Mouse (Mus musculus): ENCODE results near the gene Tapbp. TPM values are rescaled to one million over a fixed set of nuclear protein-coding genes. Genes with fewer than 3 reads are reported as not detected.

Gene Tapbp
- total RNA-seq, 2 experiments from 2014 or later = 92.8 to 100 TPM

- intact Hi-C loops (cut with DNase I) = loop anchor here (5.0 kb wide), 1 partner anchor 65 kb away; the partner anchor contains the start of gene Ring1
These were observed 41.8 kb downstream of the Tapbp start for GRCm38 (mm10) chr17:33957493-33957892.

GRCm38 (mm10) chr17:33958451-33958850, 42.8 kb downstream of the Tapbp start:
- intact Hi-C loops (cut with DNase I) = loop anchor here (5.0 kb wide), 1 partner anchor 64 kb away; the partner anchor contains the start of gene Ring1
- no peak for DNase-seq

More at GRCm38 (mm10) chr17:33957493-33957892, 41.8 kb downstream of the Tapbp start:
- no peak for DNase-seq

DNA sequence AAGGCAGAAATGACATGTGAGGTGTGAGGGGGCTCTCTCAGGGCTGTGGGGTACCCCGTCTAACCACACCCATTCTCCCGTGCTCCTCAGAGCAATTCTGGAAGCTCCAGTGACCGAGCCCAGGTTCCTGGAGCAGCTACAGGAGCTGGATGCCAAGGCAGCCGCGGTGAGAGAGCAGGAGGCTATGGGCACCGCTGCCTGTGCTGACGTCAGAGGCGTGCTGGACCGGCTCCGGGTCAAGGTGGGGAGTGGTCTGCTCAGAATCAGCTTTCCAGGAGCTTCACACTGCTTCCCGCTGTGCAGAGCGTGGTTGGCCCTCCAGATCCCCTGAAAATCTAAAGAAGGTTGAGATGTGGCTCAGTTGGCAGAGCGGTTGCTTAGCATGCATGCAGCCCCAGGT, 43.4 kb downstream of the Tapbp start:
- DNase-seq = no peak
- intact Hi-C loops (cut with DNase I) = loop anchor here (5.0 kb wide), 1 partner anchor 63 kb away; the partner anchor contains the start of gene Ring1

GRCm38 (mm10) chr17:33959948-33960347, 44.2 kb downstream of the Tapbp start:
- intact Hi-C loops (cut with DNase I) = loop anchor here (5.0 kb wide), 1 partner anchor 62 kb away; the partner anchor contains the start of gene Ring1
- no peak for DNase-seq

DNA sequence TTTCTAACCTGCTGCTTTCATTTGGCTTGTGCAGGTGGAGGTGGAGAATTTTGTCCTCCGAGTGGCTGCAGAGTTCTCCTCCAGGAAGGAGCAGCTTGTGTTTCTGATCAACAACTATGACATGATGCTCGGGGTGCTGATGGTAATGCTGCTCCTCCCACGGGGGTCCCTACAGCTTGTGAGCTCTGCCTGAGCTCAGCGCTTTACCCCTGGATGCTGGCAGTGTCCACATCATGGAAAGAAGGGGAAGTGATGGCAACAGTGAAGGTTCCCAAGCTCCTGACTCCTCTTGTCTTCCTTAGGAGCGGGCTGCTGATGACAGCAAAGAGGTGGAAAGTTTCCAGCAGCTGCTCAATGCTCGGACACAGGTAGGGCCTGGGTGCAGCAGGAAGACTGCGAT, 47.2 kb downstream of the Tapbp start:
- DNase-seq = no peak
- intact Hi-C loops (cut with DNase I) = no loop called here

GRCm38 (mm10) chr17:33965082-33965845, 49.6 kb downstream of the Tapbp start:
- intact Hi-C loops (cut with DNase I) = loop anchor here (5.0 kb wide), 1 partner anchor 37 kb away; the partner anchor contains the start of gene H2-K1
- no peak for DNase-seq

DNA sequence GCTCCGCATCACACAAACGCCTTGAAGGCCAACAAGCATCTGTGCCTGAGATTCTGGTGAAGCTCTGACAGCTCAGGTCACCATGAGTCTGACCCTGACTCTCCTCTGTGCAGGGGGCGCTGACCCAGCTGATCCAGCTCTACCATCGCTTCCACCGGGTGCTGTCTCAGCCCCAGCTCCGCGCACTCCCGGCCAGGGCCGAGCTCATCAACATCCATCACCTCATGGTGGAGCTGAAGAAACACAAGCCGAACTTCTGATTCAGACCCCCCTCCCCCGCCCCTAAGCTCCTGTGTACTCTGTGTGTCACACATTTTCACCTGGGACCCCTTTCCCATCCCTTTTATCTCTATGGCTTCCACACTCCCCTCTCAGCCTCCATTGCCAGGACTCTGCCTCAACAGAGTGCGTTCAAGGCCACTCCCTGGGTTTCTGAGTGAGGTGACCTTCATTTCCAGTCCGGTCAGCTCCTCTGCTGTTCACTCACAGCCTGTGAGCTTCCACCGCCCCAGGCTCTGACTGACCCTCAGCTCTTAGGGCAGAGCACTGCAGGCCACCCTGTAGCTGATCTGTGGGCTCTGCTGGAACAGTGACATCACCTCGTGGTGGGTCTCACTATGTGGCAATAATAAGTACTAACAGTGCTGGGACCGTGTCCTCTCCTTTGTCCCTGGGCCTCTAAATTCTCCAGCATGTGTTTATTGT, 50.3 kb downstream of the Tapbp start:
- intact Hi-C loops (cut with DNase I) = loop anchor here (1.0 to 5.0 kb wide), 2 partner anchors 36 to 1337 kb away; partner anchors contain the start of gene H2-K1
- no peak for DNase-seq

- intact Hi-C loops (cut with DNase I) = loop anchor here (1.0 to 5.0 kb wide), 2 partner anchors 14 to 34 kb away; partner anchors contain the start of gene H2-K1
- peak; percentile 78 to 85 for DNase-seq
These were observed 52.8 kb downstream of the Tapbp start for GRCm38 (mm10) chr17:33968489-33968888.

- intact Hi-C loops (cut with DNase I) = loop anchor here (1.0 to 5.0 kb wide), 3 partner anchors 13 to 1333 kb away; partner anchors contain the start of gene H2-K1
- peak in 1 of 2 experiments; percentile 44 for DNase-seq
These were observed 53.2 kb downstream of the Tapbp start for GRCm38 (mm10) chr17:33968927-33969326.

GRCm38 (mm10) chr17:33969394-33969793, 53.7 kb downstream of the Tapbp start:
- intact Hi-C loops (cut with DNase I) = loop anchor here (1.0 to 5.0 kb wide), 2 partner anchors 33 to 1333 kb away; partner anchors contain the start of gene H2-K1
- DNase-seq = no peak

DNA sequence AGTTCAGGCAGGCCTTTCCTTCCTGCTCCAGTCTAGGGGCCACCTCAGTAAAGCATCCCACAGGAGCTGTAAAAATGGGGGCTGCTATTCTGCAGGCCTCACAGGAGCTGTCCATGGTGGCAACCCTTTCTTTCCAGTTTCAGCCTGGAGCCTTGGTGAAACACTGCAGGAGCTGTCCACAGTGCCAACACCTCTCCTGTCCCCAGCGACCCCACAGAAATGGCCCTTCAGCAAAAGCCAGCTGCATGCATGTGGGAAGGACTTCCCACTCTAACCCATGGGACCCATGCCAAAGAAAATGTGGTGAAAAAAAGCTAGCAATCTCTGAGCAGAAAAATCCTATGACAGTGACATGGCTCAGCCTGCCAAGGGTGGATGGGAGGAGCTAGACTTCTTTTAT, 57.0 kb downstream of the Tapbp start:
- peak in 1 of 2 experiments; percentile 52 for DNase-seq
- intact Hi-C loops (cut with DNase I) = no loop called here

DNA sequence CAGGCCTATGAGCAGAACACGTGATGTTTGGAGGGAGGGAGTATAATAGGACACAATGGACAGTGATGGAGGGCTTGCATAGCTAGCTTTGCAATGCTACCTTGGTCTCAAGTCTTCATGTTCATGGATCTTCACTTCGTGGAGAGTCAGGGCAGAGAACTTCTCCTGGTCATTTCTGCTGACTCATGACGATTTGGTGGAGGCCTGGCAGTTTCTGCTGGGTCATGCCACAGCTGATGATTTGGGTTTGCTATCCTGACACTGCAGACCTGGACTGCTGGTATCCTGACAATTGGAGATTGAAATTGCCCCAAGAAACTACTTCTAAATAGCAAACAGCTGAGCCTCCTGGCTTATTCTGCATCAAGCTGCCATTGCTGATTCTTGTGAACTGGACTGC, 57.9 kb downstream of the Tapbp start:
- intact Hi-C loops (cut with DNase I) = no loop called here
- DNase-seq = no peak

- DNase-seq = no peak
- intact Hi-C loops (cut with DNase I) = no loop called here
These were observed 62.3 kb downstream of the Tapbp start for GRCm38 (mm10) chr17:33977861-33978557.

DNA sequence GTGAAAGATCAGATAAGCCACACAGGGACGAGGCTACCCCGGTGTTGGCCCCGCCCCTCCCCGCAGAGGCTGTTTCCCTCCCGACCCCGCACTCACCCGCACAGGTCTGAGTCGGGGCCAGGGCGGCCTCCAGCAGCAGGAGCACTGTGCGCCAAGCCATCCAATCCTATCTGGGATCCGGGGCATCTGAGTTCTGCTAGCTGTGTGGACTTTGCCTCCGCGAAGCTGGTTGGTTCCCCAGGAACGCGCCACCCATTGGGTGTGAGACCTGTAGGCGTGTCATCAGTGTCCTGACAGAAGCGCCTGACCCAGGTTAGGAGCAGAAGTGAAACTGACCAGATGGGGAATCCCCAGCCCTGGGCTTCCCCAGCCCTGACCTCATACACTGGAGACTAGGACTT, 62.9 kb downstream of the Tapbp start:
- intact Hi-C loops (cut with DNase I) = no loop called here
- peak; percentile 69 to 74 for DNase-seq

Small RNAs within 50 kb of the gene (microRNA-seq; reads per million reads assigned to microRNA genes)
- 0 reads per million in 2 experiments for gene Gm27740

Other genes starting within 250 kb of the Tapbp start
- 100 to 1,000 TPM; 101 to 111 TPM for gene Hnrnpm, start 229.0 kb upstream of the Tapbp start, total RNA-seq (2021)
- gene March2, start 197.2 kb upstream of the Tapbp start, total RNA-seq (2021) = 100 to 1,000 TPM; 160 to 167 TPM
- 100 to 1,000 TPM; 271 to 275 TPM for gene Rab11b, start 155.4 kb upstream of the Tapbp start, total RNA-seq (2021)
- gene Angptl4, start 134.1 kb upstream of the Tapbp start, total RNA-seq (2021) = 10 to 100 TPM; 20.5 to 31.6 TPM
- 100 to 1,000 TPM in 1 of 2 experiments, 10 to 100 TPM in 1; 96.9 to 104 TPM for gene Kank3, start 105.4 kb upstream of the Tapbp start, total RNA-seq (2021)
- 100 to 1,000 TPM; 736 to 815 TPM for gene Rps28, start 91.3 kb upstream of the Tapbp start, total RNA-seq (2021)
- 100 to 1,000 TPM; 544 to 555 TPM for gene Ndufa7, start 91.3 kb upstream of the Tapbp start, total RNA-seq (2021)
- 10 to 100 TPM; 25.0 to 26.6 TPM for gene Cd320, start 72.8 kb upstream of the Tapbp start, total RNA-seq (2021)
- gene Gm7029, start 42.1 kb upstream of the Tapbp start, total RNA-seq (2021) = not detected
- 1 to 10 TPM; 4.1 to 5.8 TPM for gene Kifc1, start 25.2 kb upstream of the Tapbp start, total RNA-seq (2021)
- not detected for gene Platr17, start 10.8 kb upstream of the Tapbp start, total RNA-seq (2021)
- 10 to 100 TPM; 11.3 to 13.7 TPM for gene Daxx, start 6.5 kb upstream of the Tapbp start, total RNA-seq (2021)
- gene Zbtb22, start within 50 bp of the Tapbp start, total RNA-seq (2021) = 10 to 100 TPM; 16.8 to 20.3 TPM
- 10 to 100 TPM; 54.7 to 58.6 TPM for gene Rgl2, start 13.6 kb downstream of the Tapbp start, total RNA-seq (2021)
- 10 to 100 TPM; 62.7 to 73.7 TPM for gene Pfdn6, start 24.4 kb downstream of the Tapbp start, total RNA-seq (2021)
- 10 to 100 TPM; 10.4 to 11.5 TPM for gene Wdr46, start 24.8 kb downstream of the Tapbp start, total RNA-seq (2021)
- gene B3galt4, start 35.6 kb downstream of the Tapbp start, total RNA-seq (2021) = 1 to 10 TPM; 2.2 to 2.9 TPM
- 10 to 100 TPM; 35.0 to 37.8 TPM for gene Vps52, start 39.9 kb downstream of the Tapbp start, total RNA-seq (2021)
- gene Rps18, start 40.1 kb downstream of the Tapbp start, total RNA-seq (2021) = 100 to 1,000 TPM; 417 to 479 TPM
- gene H2-K1, start 84.4 kb downstream of the Tapbp start, total RNA-seq (2021) = 10 to 100 TPM; 56.5 to 61.2 TPM
- gene Ring1, start 108.8 kb downstream of the Tapbp start, total RNA-seq (2021) = 10 to 100 TPM; 12.2 to 14.6 TPM
- gene H2-Ke6, start 112.2 kb downstream of the Tapbp start, total RNA-seq (2021) = 10 to 100 TPM; 80.6 to 88.2 TPM
- gene Slc39a7, start 115.8 kb downstream of the Tapbp start, total RNA-seq (2021) = 10 to 100 TPM; 63.2 to 63.3 TPM
- gene Rxrb, start 115.9 kb downstream of the Tapbp start, total RNA-seq (2021) = 10 to 100 TPM; 41.9 to 44.7 TPM
- 1 to 10 TPM; 1.5 to 2.7 TPM for gene Col11a2, start 123.5 kb downstream of the Tapbp start, total RNA-seq (2021)
- gene H2-Oa, start 176.4 kb downstream of the Tapbp start, total RNA-seq (2021) = under 1 TPM; 0.33 to 0.54 TPM
- 1 to 10 TPM; 3.5 to 4.0 TPM for gene H2-DMa, start 203.6 kb downstream of the Tapbp start, total RNA-seq (2021)
- 10 to 100 TPM; 93.2 to 99.4 TPM for gene Brd2, start 206.7 kb downstream of the Tapbp start, total RNA-seq (2021)
- 1 to 10 TPM in 1 of 2 experiments, under 1 TPM in 1; 0.96 to 1.6 TPM for gene H2-DMb2, start 227.4 kb downstream of the Tapbp start, total RNA-seq (2021)
- 1 to 10 TPM; 1.4 to 1.8 TPM for gene H2-DMb1, start 237.2 kb downstream of the Tapbp start, total RNA-seq (2021)